Mouse (Mus musculus) hindbrain, postnatal 0 days (tissue): ENCODE data around the gene Sik2. TPM values are rescaled to one million over a fixed set of nuclear protein-coding genes. Genes with fewer than 3 reads are reported as not detected.

Source experiments
- ATAC-seq: fragments of 200-750 bp; cut with Nextera tagmentation; 2 replicates; pipeline ENCODE4 v1.8.0; 2017; ENCODE audit warnings: mild to moderate bottlenecking, moderate TSS enrichment, moderate library complexity
- DNase-seq: peaks from one replicate; pipeline ENCODE4 v3.0.0-alpha.2; 2015; ENCODE audit warnings: low spot score
- H3K27ac ChIP-seq: fragments of 300-500 bp; sonication (generic); 2 replicates; pipeline ENCODE4 v1.5.1; 2014; ENCODE audit warnings: mild to moderate bottlenecking
- H3K27me3 ChIP-seq: fragments of 300-500 bp; sonication (generic); 2 replicates; pipeline ENCODE4 v1.6.1; 2014; ENCODE audit warnings: low read length, mixed read lengths; ENCODE audit not compliant: insufficient read depth
- H3K36me3 ChIP-seq: fragments of 300-500 bp; sonication (generic); 2 replicates; pipeline ENCODE4 v1.6.1; 2014; ENCODE audit warnings: low read length, mixed read lengths; ENCODE audit not compliant: insufficient read depth
- H3K4me1 ChIP-seq: fragments of 300-500 bp; sonication (generic); 2 replicates; pipeline ENCODE4 v1.6.1; 2014; ENCODE audit warnings: antibody characterized with exemption, low read length, mixed read lengths; ENCODE audit not compliant: insufficient read depth
- H3K4me2 ChIP-seq: fragments of 300-500 bp; sonication (generic); 2 replicates; pipeline ENCODE4 v1.6.1; 2014; ENCODE audit warnings: low read depth, mild to moderate bottlenecking, low read length, moderate library complexity, mixed read lengths
- H3K4me3 ChIP-seq: fragments of 300-500 bp; sonication (generic); 2 replicates; pipeline ENCODE4 v1.5.1; 2014; ENCODE audit warnings: low read length
- H3K9ac ChIP-seq: fragments of 300-500 bp; sonication (generic); replicated peaks from 2 replicates; pipeline ENCODE4 v1.6.1; 2014; ENCODE audit warnings: mild to moderate bottlenecking, low read length, moderate library complexity, mixed read lengths
- H3K9me3 ChIP-seq: fragments of 300-500 bp; sonication (generic); 2 replicates; pipeline ENCODE4 v1.6.1; 2016; ENCODE audit warnings: low read length, mixed read lengths
- CTCF ChIP-seq: IDR thresholded peaks from 2 replicates; pipeline ENCODE4 v1.5.1; 2016; ENCODE audit warnings: antibody characterized with exemption, control low read depth, low read depth
- WGBS: fragments of 180-500 bp; shearing (Covaris S2); extraction: QIAGEN DNeasy Blood & Tissue Kit; methylation state at CpG from one replicate; pipeline ENCODE4 v1.1.7; 2014; 5-methylcytosine and 5-hydroxymethylcytosine counted together
- polyA plus RNA-seq: library from polyadenylated mRNA; unstranded; fragments of >200 nt; fragmentation: Nextera tagmentation; extraction: Ambion mirVana; gene quantifications from 2 replicates; pipeline ENCODE4 v1.2.1, GENCODE M21; 2015
- total RNA-seq: library from RNA; depleted of rRNA; stranded (reverse); fragments of >200 nt; gene quantifications from 2 replicates; pipeline ENCODE4 v1.2.3, GENCODE M21; 2014

The Sik2 gene
- total and polyA plus RNA-seq, 2 experiments from 2014 or later: 13.0 to 24.4 TPM

- 76% methylated on average over 2 of the region's 2 CpGs for WGBS
- DNase-seq (no peak), ATAC-seq (no peak)
- H3K9me3 ChIP-seq: no peaks in the 10 kb centered on the region
- H3K27me3 ChIP-seq: no peaks in the 10 kb centered on the region
- H3K36me3 ChIP-seq: no peaks in the 10 kb centered on the region
- no peak overlapping the region for H3K27ac ChIP-seq
- H3K9ac ChIP-seq: no peak overlapping the region
- H3K4me2 ChIP-seq: no peak overlapping the region
- H3K4me1 ChIP-seq: no peaks in the 10 kb centered on the region
- no peak overlapping the region for H3K4me3 ChIP-seq
- TF ChIP-seq CTCF: no peak
Observed at GRCm38 (mm10) chr9:50942711-50943110, 66.2 kb downstream of the Sik2 start.

DNA sequence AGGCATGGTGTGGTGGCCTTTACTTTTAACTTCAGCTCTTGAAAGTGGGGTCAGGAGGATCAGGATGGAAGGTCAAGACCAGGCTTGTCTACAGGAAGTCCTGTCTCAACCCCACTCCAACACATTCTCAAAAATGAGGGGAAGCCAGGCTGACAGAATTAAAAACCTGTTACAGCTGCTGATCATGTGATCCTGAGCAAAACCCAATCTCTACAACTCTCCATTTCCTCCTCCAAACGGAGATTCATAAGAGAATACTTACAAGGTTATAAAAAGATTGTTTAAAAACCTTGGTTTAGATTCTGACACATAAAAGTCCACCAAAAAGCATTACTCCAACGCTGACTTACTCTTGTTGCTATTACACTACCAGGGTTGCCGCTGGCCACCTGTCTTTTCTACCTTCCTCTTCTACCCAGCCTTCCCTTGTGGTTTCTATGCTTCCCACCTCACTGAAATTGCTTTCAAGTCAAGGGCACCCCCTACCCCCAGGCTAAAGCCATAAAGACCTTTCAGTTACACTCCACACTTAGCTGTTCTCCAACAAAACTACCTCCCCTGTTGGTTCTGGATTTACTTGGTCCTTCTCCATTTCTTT lies 67.0 kb downstream of the Sik2 start:
- H3K4me3 ChIP-seq: no peak overlapping the region
- H3K27ac ChIP-seq: no peak overlapping the region
- no peaks in the 10 kb centered on the region for H3K9me3 ChIP-seq
- no peak for TF ChIP-seq CTCF
- H3K9ac ChIP-seq: no peak overlapping the region
- H3K4me2 ChIP-seq: no peak overlapping the region
- 85% methylated on average over 3 of the region's 3 CpGs for WGBS
- no peaks in the 10 kb centered on the region for H3K27me3 ChIP-seq
- DNase-seq (no peak), ATAC-seq (no peak)
- no peaks in the 10 kb centered on the region for H3K4me1 ChIP-seq
- H3K36me3 ChIP-seq: no peaks in the 10 kb centered on the region

- Histone ChIP-seq H3K9ac (no peak overlapping the region), H3K27ac (no peak overlapping the region), H3K4me3 (no peak overlapping the region), H3K36me3 (no peaks in the 10 kb centered on the region), H3K27me3 (no peaks in the 10 kb centered on the region), H3K4me1 (no peaks in the 10 kb centered on the region), H3K9me3 (no peaks in the 10 kb centered on the region), H3K4me2 (no peak overlapping the region)
- ATAC-seq (no peak), DNase-seq (no peak)
- TF ChIP-seq CTCF: no peak
Observed at GRCm38 (mm10) chr9:50929986-50930385, 78.9 kb downstream of the Sik2 start.

DNA sequence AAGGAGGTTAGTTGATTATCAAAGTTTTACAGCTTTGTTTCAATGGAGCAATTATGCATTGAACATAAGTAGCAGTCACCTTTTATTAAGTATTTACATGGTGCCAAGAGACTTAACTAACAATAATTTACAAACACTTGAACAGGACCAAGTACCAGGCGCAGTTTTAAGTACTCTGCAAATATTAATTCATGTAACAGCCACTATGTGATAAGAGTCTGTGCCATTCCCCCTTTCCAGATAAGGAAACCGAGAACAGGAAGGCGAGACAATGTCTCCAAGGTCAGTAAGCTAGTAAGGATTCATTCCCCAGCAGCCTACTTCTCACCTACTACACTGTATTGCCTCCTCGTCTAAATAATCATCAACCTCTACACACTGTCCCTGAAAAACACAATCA lies 83.1 kb downstream of the Sik2 start:
- no peak for ATAC-seq
- no peak overlapping the region for H3K4me3 ChIP-seq
- no peaks in the 10 kb centered on the region for H3K9me3 ChIP-seq
- H3K27me3 ChIP-seq: no peaks in the 10 kb centered on the region
- no peak overlapping the region for H3K9ac ChIP-seq
- H3K36me3 ChIP-seq: no peaks in the 10 kb centered on the region
- H3K4me2 ChIP-seq: no peak overlapping the region
- no peaks in the 10 kb centered on the region for H3K4me1 ChIP-seq
- no peak overlapping the region for H3K27ac ChIP-seq
- WGBS: 95% methylated on average over 4 of the region's 4 CpGs
- no peak for DNase-seq
- no peak for TF ChIP-seq CTCF

- Histone ChIP-seq H3K27me3 (no peaks in the 10 kb centered on the region), H3K4me2 (no peak overlapping the region), H3K9me3 (no peaks in the 10 kb centered on the region), H3K4me3 (no peak overlapping the region), H3K36me3 (no peaks in the 10 kb centered on the region), H3K4me1 (no peaks in the 10 kb centered on the region), H3K9ac (no peak overlapping the region), H3K27ac (no peak overlapping the region)
- ATAC-seq (no peak), DNase-seq (no peak)
- TF ChIP-seq CTCF: no peak
Observed at GRCm38 (mm10) chr9:50924454-50924853, 84.4 kb downstream of the Sik2 start.

- no peak for ATAC-seq
- WGBS: 76% methylated on average over 5 of the region's 5 CpGs
- no peak for TF ChIP-seq CTCF
- H3K9ac ChIP-seq: no peak overlapping the region
- no peak overlapping the region for H3K4me2 ChIP-seq
- H3K36me3 ChIP-seq: no peaks in the 10 kb centered on the region
- no peaks in the 10 kb centered on the region for H3K4me1 ChIP-seq
- H3K9me3 ChIP-seq: no peaks in the 10 kb centered on the region
- no peak overlapping the region for H3K27ac ChIP-seq
- no peaks in the 10 kb centered on the region for H3K27me3 ChIP-seq
- DNase-seq: no peak
- H3K4me3 ChIP-seq: no peak overlapping the region
Observed at GRCm38 (mm10) chr9:50922363-50923153, 86.3 kb downstream of the Sik2 start.
